Mouse (Mus musculus) midbrain, postnatal 0 days (tissue): Measurements from ENCODE around the gene Adcyap1r1. TPM values are rescaled to one million over a fixed set of nuclear protein-coding genes. Genes with fewer than 3 reads are reported as not detected.

Source experiments
- ATAC-seq: fragments of 200-750 bp; cut with Nextera tagmentation; 2 replicates; pipeline ENCODE4 v1.8.0; 2017; ENCODE audit warnings: moderate number of reproducible peaks, mild to moderate bottlenecking, moderate TSS enrichment, moderate library complexity; ENCODE audit not compliant: low FRiP score
- DNase-seq: peaks from one replicate; pipeline ENCODE4 v3.0.0-alpha.2; 2015; ENCODE audit warnings: low spot score
- H3K27ac ChIP-seq: fragments of 300-500 bp; sonication (generic); 2 replicates; pipeline ENCODE4 v1.5.1; 2014; ENCODE audit warnings: low read depth, mild to moderate bottlenecking, low read length, mixed read lengths
- H3K27me3 ChIP-seq: fragments of 300-500 bp; sonication (generic); 2 replicates; pipeline ENCODE4 v1.6.1; 2014; ENCODE audit warnings: low read length, control low read depth, mixed read lengths; ENCODE audit not compliant: insufficient read depth
- H3K36me3 ChIP-seq: fragments of 300-500 bp; sonication (generic); 2 replicates; pipeline ENCODE4 v1.6.1; 2014; ENCODE audit warnings: low read length, control low read depth, mixed read lengths; ENCODE audit not compliant: insufficient read depth
- H3K4me1 ChIP-seq: fragments of 300-500 bp; sonication (generic); 2 replicates; pipeline ENCODE4 v1.6.1; 2014; ENCODE audit warnings: mild to moderate bottlenecking, control low read depth, antibody characterized with exemption, low read length, mixed read lengths; ENCODE audit not compliant: insufficient read depth
- H3K4me2 ChIP-seq: fragments of 300-500 bp; sonication (generic); 2 replicates; pipeline ENCODE4 v1.6.1; 2014; ENCODE audit warnings: low read depth, mild to moderate bottlenecking, low read length, mixed read lengths; ENCODE audit not compliant: poor library complexity, severe bottlenecking
- H3K4me3 ChIP-seq: fragments of 300-500 bp; sonication (generic); 2 replicates; pipeline ENCODE4 v1.5.1; 2014; ENCODE audit warnings: low read depth, mild to moderate bottlenecking, low read length, moderate library complexity
- H3K9ac ChIP-seq: fragments of 300-500 bp; sonication (generic); replicated peaks from 2 replicates; pipeline ENCODE4 v1.6.1; 2014; ENCODE audit warnings: mild to moderate bottlenecking, low read length, moderate library complexity, mixed read lengths; ENCODE audit not compliant: poor library complexity, severe bottlenecking
- H3K9me3 ChIP-seq: fragments of 300-500 bp; sonication (generic); 2 replicates; pipeline ENCODE4 v1.6.1; 2016; ENCODE audit warnings: low read length, control low read depth
- CTCF ChIP-seq: IDR thresholded peaks from 2 replicates; pipeline ENCODE4 v1.5.1; 2016; ENCODE audit warnings: antibody characterized with exemption, mild to moderate bottlenecking
- WGBS: fragments of 180-500 bp; shearing (Covaris S2); extraction: QIAGEN DNeasy Blood & Tissue Kit; methylation state at CpG from one replicate; pipeline ENCODE4 v1.1.7; 2014; 5-methylcytosine and 5-hydroxymethylcytosine counted together
- polyA plus RNA-seq: library from polyadenylated mRNA; unstranded; fragments of >200 nt; fragmentation: Nextera tagmentation; extraction: Ambion mirVana; gene quantifications from 2 replicates; pipeline ENCODE4 v1.2.1, GENCODE M21; 2015
- total RNA-seq: library from RNA; depleted of rRNA; stranded (reverse); fragments of >200 nt; gene quantifications from 2 replicates; pipeline ENCODE4 v1.2.3, GENCODE M21; 2014

Gene Adcyap1r1
- total and polyA plus RNA-seq, 2 experiments from 2014 or later: 68.6 to 207 TPM

GRCm38 (mm10) chr6:55432121-55432520, 19.7 kb upstream of the Adcyap1r1 start:
- ATAC-seq (no peak), DNase-seq (no peak)
- Histone ChIP-seq H3K36me3 (no peaks in the 10 kb centered on the region), H3K9me3 (no peaks in the 10 kb centered on the region), H3K4me1 (peaks cover 15% of the 10 kb centered on the region), H3K27me3 (no peaks in the 10 kb centered on the region), H3K4me2 (no peak overlapping the region), H3K27ac (no peak overlapping the region), H3K9ac (no peak overlapping the region), H3K4me3 (no peak overlapping the region)
- no peak for TF ChIP-seq CTCF

GRCm38 (mm10) chr6:55434360-55434759, 17.4 kb upstream of the Adcyap1r1 start:
- no peak; the same call in 1 of the 2 replicates for TF ChIP-seq CTCF
- Histone ChIP-seq H3K4me3 (no peak overlapping the region), H3K4me1 (peaks cover 15% of the 10 kb centered on the region), H3K9me3 (no peaks in the 10 kb centered on the region), H3K4me2 (no peak overlapping the region), H3K36me3 (no peaks in the 10 kb centered on the region), H3K9ac (no peak overlapping the region), H3K27ac (0 out of 2 replicates have a peak overlapping the region, but pooled peaks have one; percentile 44), H3K27me3 (no peaks in the 10 kb centered on the region)
- 6% methylated on average over 3 of the region's 3 CpGs for WGBS
- ATAC-seq: peak; percentile 38
- peak; percentile 49 for DNase-seq

GRCm38 (mm10) chr6:55435266-55436159, 16.3 kb upstream of the Adcyap1r1 start:
- H3K27ac ChIP-seq: peak overlapping the region; percentile 44; the same call in 1 of the 2 replicates
- ATAC-seq: peak; percentile 83
- H3K9me3 ChIP-seq: no peaks in the 10 kb centered on the region
- TF ChIP-seq CTCF: no peak
- no peak overlapping the region for H3K4me3 ChIP-seq
- H3K4me1 ChIP-seq: peaks cover 15% of the 10 kb centered on the region
- no peaks in the 10 kb centered on the region for H3K36me3 ChIP-seq
- H3K4me2 ChIP-seq: no peak overlapping the region
- H3K9ac ChIP-seq: no peak overlapping the region
- peak; percentile 88 for DNase-seq
- no peaks in the 10 kb centered on the region for H3K27me3 ChIP-seq
- WGBS: 37% methylated on average over 8 of the region's 8 CpGs

GRCm38 (mm10) chr6:55437919-55438318, 13.9 kb upstream of the Adcyap1r1 start:
- no peak overlapping the region for H3K4me3 ChIP-seq
- DNase-seq (no peak), ATAC-seq (no peak)
- no peak overlapping the region for H3K27ac ChIP-seq
- no peak overlapping the region for H3K4me2 ChIP-seq
- whole genome bisulfite sequencing: 59% methylated on average over 3 of the region's 3 CpGs
- no peak overlapping the region for H3K9ac ChIP-seq
- H3K9me3 ChIP-seq: no peaks in the 10 kb centered on the region
- no peaks in the 10 kb centered on the region for H3K36me3 ChIP-seq
- no peaks in the 10 kb centered on the region for H3K27me3 ChIP-seq
- no peak for TF ChIP-seq CTCF
- peaks cover 15% of the 10 kb centered on the region for H3K4me1 ChIP-seq

GRCm38 (mm10) chr6:55438837-55439236, 12.9 kb upstream of the Adcyap1r1 start:
- no peaks in the 10 kb centered on the region for H3K9me3 ChIP-seq
- no peak for DNase-seq
- no peak for TF ChIP-seq CTCF
- whole genome bisulfite sequencing: 66% methylated on average over 2 of the region's 2 CpGs
- ATAC-seq: no peak
- H3K4me3 ChIP-seq: no peak overlapping the region
- no peak overlapping the region for H3K27ac ChIP-seq
- no peak overlapping the region for H3K9ac ChIP-seq
- no peaks in the 10 kb centered on the region for H3K36me3 ChIP-seq
- H3K27me3 ChIP-seq: no peaks in the 10 kb centered on the region
- H3K4me2 ChIP-seq: no peak overlapping the region
- peaks cover 17% of the 10 kb centered on the region for H3K4me1 ChIP-seq

GRCm38 (mm10) chr6:55443927-55444688, 7.7 kb upstream of the Adcyap1r1 start:
- TF ChIP-seq CTCF: no peak
- no peaks in the 10 kb centered on the region for H3K9me3 ChIP-seq
- H3K36me3 ChIP-seq: no peaks in the 10 kb centered on the region
- peak; percentile 90 for ATAC-seq
- H3K9ac ChIP-seq: no peak overlapping the region
- 12% methylated on average over 2 of the region's 2 CpGs for WGBS
- 0 out of 2 replicates have a peak, but pooled peaks cover 3% of the 10 kb centered on the region for H3K4me1 ChIP-seq
- peak overlapping the region; percentile 67 for H3K27ac ChIP-seq
- H3K4me2 ChIP-seq: no peak overlapping the region
- DNase-seq: peak; percentile 93
- no peak overlapping the region for H3K4me3 ChIP-seq
- H3K27me3 ChIP-seq: no peaks in the 10 kb centered on the region
